Mouse (Mus musculus): ENCODE data around the gene 2310034G01Rik. TPM values are rescaled to one million over a fixed set of nuclear protein-coding genes. Genes with fewer than 3 reads are reported as not detected.

2310034G01Rik gene
- polyA plus RNA-seq, 1 experiment from 2014 or later: 1.0 TPM

DNA sequence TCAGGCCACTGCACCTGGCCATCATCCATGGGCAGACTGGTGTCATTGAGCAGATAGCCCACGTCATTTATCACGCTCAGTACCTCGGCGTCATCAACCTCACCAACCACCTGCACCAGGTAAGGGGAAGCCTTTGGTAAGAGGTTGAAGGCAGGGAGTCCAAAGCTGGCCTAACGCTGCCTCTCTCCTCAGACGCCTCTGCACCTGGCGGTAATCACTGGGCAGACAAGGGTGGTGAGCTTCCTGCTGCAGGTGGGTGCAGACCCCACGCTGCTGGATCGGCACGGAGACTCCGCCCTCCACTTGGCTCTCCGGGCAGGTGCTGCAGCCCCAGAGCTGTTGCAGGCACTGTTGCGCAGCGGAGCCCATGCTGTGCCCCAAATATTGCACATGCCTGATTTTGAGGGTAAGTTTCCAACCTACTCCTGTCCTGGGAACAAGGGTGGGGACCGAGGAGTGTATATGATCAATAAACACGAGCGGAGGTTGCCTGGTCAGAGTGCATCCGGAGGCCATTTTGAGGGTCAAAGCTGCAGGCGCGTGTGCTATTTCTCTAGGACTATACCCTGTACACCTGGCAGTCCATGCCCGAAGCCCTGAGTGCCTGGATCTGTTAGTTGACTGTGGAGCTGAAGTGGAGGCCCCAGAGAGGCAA lies 40.3 kb downstream of the 2310034G01Rik start:
- H3K27ac ChIP-seq (ENCODE audit: low read depth, low read length): no peak overlapping the region
- peaks cover 28% of the 10 kb centered on the region for H3K4me1 ChIP-seq (ENCODE audit: control insufficient read depth, insufficient read depth, low read length)
- peaks cover 55% of the 10 kb centered on the region for H3K27me3 ChIP-seq (ENCODE audit: control insufficient read depth, insufficient read depth, low read length)
- no peak overlapping the region for H3K4me2 ChIP-seq
- WGBS (ENCODE audit: insufficient replicate concordance): 73% methylated on average over 21 of the region's 21 CpGs
- no peak for ATAC-seq (replicated peaks; ENCODE audit: insufficient number of reproducible peaks, low FRiP score, low TSS enrichment)
- H3K9ac ChIP-seq (ENCODE audit: low read depth, low read length): no peak overlapping the region
- H3K4me3 ChIP-seq (ENCODE audit: low read depth, low read length): no peak overlapping the region
- peaks cover 5% of the 10 kb centered on the region; the same call in 1 of the 2 replicates for H3K36me3 ChIP-seq (ENCODE audit: control insufficient read depth, insufficient read depth, low read length)
- no peaks in the 10 kb centered on the region for H3K9me3 ChIP-seq (replicated peaks; ENCODE audit: control insufficient read depth, low read length)

DNA sequence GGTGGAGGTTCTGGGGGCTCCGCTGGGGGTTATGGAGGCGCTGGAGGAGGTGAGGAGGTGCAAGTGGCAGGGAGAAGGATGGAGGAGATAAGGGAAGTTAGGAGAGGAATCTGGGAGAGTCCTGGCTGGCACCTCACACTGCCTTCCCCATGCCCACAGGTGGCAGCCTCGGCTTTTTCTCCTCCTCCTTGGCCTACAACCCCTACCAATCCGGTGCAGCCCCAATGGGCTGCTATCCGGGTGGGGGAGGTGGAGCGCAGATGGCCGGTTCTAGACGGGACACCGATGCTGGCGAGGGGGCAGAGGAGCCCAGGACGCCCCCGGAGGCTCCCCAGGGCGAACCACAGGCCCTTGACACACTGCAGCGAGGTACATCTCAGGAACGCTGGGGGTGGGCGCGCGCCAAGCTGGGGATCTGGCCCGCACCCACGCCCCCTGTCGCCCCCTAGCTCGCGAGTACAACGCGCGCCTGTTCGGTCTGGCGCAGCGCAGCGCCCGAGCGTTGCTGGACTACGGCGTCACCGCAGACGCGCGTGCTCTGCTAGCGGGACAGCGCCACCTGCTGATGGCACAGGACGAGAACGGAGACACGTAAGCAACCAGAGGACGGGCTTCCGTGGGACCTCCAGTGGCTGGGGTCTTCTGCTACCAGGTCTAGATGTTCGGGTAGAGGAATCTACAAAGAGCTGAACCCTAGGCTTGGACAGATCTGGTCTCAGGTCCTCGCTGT lies 41.2 kb downstream of the 2310034G01Rik start:
- Histone ChIP-seq H3K4me2 (peak overlapping the region; percentile 84), H3K9me3 (replicated peaks; ENCODE audit: control insufficient read depth, low read length) (no peaks in the 10 kb centered on the region), H3K27me3 (ENCODE audit: control insufficient read depth, insufficient read depth, low read length) (peaks cover 46% of the 10 kb centered on the region), H3K4me3 (ENCODE audit: low read depth, low read length) (peak overlapping the region; percentile 43), H3K27ac (ENCODE audit: low read depth, low read length) (no peak overlapping the region), H3K4me1 (ENCODE audit: control insufficient read depth, insufficient read depth, low read length) (peaks cover 21% of the 10 kb centered on the region), H3K9ac (ENCODE audit: low read depth, low read length) (peak overlapping the region; percentile 61; the same call in 1 of the 2 replicates), H3K36me3 (ENCODE audit: control insufficient read depth, insufficient read depth, low read length) (peaks cover 5% of the 10 kb centered on the region; the same call in 1 of the 2 replicates)
- 2% methylated on average over 47 of the region's 47 CpGs for WGBS (ENCODE audit: insufficient replicate concordance)
- ATAC-seq (replicated peaks; ENCODE audit: insufficient number of reproducible peaks, low FRiP score, low TSS enrichment): no peak

DNA sequence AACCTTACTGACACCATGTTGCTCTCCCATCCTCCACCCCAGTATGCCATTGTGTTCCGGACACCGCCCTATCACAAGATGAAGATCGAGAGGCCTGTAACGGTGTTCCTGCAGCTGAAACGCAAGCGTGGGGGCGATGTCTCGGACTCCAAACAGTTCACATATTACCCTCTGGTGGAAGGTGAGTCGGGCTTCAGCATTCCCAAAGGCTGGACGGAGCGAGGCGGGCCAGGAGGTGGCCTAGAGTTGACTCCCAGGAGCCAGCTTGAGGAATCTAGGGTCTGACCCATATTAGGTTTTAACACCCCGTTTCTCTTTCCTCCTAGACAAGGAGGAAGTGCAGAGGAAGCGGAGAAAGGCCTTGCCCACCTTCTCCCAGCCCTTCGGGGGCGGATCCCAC lies 41.8 kb downstream of the 2310034G01Rik start:
- Histone ChIP-seq H3K27ac (ENCODE audit: low read depth, low read length) (no peak overlapping the region), H3K4me1 (ENCODE audit: control insufficient read depth, insufficient read depth, low read length) (peaks cover 17% of the 10 kb centered on the region), H3K4me2 (peak overlapping the region; percentile 84), H3K9ac (ENCODE audit: low read depth, low read length) (no peak overlapping the region), H3K36me3 (ENCODE audit: control insufficient read depth, insufficient read depth, low read length) (peaks cover 5% of the 10 kb centered on the region; the same call in 1 of the 2 replicates), H3K4me3 (ENCODE audit: low read depth, low read length) (no peak overlapping the region), H3K27me3 (ENCODE audit: control insufficient read depth, insufficient read depth, low read length) (peaks cover 41% of the 10 kb centered on the region), H3K9me3 (replicated peaks; ENCODE audit: control insufficient read depth, low read length) (no peaks in the 10 kb centered on the region)
- WGBS (ENCODE audit: insufficient replicate concordance): 58% methylated on average over 16 of the region's 16 CpGs
- ATAC-seq (replicated peaks; ENCODE audit: insufficient number of reproducible peaks, low FRiP score, low TSS enrichment): no peak

DNA sequence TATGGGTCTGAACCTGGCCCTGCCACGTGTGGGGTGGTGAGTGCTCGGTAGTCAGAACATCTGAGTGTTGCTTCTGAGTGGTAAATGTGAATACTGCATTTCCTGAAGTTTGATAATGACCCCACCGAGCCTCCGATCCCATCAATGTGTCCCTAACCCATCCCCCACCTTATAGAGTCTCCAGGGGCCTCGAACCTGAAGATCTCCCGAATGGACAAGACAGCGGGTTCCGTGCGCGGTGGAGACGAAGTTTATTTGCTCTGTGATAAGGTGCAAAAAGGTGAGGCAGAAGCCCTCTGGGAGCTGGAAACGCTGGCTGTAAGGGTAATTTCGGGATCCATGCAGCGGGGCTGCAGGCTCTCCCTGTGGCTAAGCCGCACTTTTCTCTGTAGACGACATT lies 42.3 kb downstream of the 2310034G01Rik start:
- H3K4me3 ChIP-seq (ENCODE audit: low read depth, low read length): no peak overlapping the region
- no peak for ATAC-seq (replicated peaks; ENCODE audit: insufficient number of reproducible peaks, low FRiP score, low TSS enrichment)
- no peak overlapping the region for H3K27ac ChIP-seq (ENCODE audit: low read depth, low read length)
- no peaks in the 10 kb centered on the region for H3K9me3 ChIP-seq (replicated peaks; ENCODE audit: control insufficient read depth, low read length)
- H3K9ac ChIP-seq (ENCODE audit: low read depth, low read length): no peak overlapping the region
- peaks cover 3% of the 10 kb centered on the region; the same call in 1 of the 2 replicates for H3K36me3 ChIP-seq (ENCODE audit: control insufficient read depth, insufficient read depth, low read length)
- H3K4me1 ChIP-seq (ENCODE audit: control insufficient read depth, insufficient read depth, low read length): peaks cover 15% of the 10 kb centered on the region
- no peak overlapping the region for H3K4me2 ChIP-seq
- peaks cover 35% of the 10 kb centered on the region for H3K27me3 ChIP-seq (ENCODE audit: control insufficient read depth, insufficient read depth, low read length)
- 69% methylated on average over 16 of the region's 16 CpGs for WGBS (ENCODE audit: insufficient replicate concordance)

DNA sequence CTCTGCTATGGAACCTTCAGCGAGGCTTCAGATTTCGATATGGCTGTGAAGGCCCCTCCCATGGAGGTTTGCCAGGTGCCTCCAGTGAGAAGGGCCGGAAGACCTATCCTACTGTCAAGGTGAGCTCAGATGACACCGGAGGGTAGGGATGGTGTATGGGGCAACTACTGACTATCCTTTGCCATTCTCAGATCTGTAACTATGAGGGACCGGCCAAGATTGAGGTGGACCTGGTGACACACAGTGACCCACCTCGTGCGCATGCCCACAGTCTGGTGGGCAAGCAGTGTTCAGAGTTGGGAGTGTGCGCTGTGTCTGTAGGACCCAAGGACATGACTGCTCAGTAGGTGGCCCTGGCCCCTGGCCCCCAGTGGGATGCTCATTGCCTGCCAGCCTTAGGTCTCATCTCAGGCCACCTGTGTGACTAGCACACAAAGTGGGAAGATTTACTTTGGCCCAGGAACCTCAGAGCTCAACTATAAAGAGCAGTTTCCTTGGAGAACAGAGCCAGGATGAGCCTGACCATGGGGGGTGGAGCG lies 43.3 kb downstream of the 2310034G01Rik start:
- H3K36me3 ChIP-seq (ENCODE audit: control insufficient read depth, insufficient read depth, low read length): 0 out of 2 replicates have a peak, but pooled peaks cover 3% of the 10 kb centered on the region
- no peak for ATAC-seq (replicated peaks; ENCODE audit: insufficient number of reproducible peaks, low FRiP score, low TSS enrichment)
- no peak overlapping the region for H3K9ac ChIP-seq (ENCODE audit: low read depth, low read length)
- H3K4me3 ChIP-seq (ENCODE audit: low read depth, low read length): no peak overlapping the region
- no peaks in the 10 kb centered on the region for H3K9me3 ChIP-seq (replicated peaks; ENCODE audit: control insufficient read depth, low read length)
- 91% methylated on average over 9 of the region's 9 CpGs for WGBS (ENCODE audit: insufficient replicate concordance)
- H3K4me1 ChIP-seq (ENCODE audit: control insufficient read depth, insufficient read depth, low read length): peaks cover 15% of the 10 kb centered on the region
- no peak overlapping the region for H3K4me2 ChIP-seq
- H3K27ac ChIP-seq (ENCODE audit: low read depth, low read length): no peak overlapping the region
- peaks cover 30% of the 10 kb centered on the region for H3K27me3 ChIP-seq (ENCODE audit: control insufficient read depth, insufficient read depth, low read length)

DNA sequence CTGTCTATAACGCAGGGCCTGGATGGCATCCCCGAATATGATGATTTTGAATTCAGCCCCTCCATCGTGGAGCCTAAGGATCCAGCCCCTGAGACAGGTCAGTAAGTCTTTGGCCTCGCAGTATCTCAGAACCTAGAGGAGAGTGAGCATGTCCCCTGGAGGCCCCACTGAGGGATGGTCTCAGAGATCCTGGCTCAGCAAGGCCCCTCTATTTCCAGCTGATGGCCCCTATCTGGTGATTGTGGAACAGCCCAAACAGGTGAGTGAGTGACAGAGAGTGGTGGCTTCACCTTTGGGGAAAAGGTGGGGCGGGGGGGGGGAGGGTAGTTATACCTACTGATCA lies 43.9 kb downstream of the 2310034G01Rik start:
- H3K4me3 ChIP-seq (ENCODE audit: low read depth, low read length): peak overlapping the region; percentile 72
- peak overlapping the region; percentile 100 for H3K4me2 ChIP-seq
- H3K27me3 ChIP-seq (ENCODE audit: control insufficient read depth, insufficient read depth, low read length): peaks cover 30% of the 10 kb centered on the region
- H3K27ac ChIP-seq (ENCODE audit: low read depth, low read length): no peak overlapping the region
- H3K4me1 ChIP-seq (ENCODE audit: control insufficient read depth, insufficient read depth, low read length): peaks cover 15% of the 10 kb centered on the region
- ATAC-seq (replicated peaks; ENCODE audit: insufficient number of reproducible peaks, low FRiP score, low TSS enrichment): no peak
- 0 out of 2 replicates have a peak, but pooled peaks cover 3% of the 10 kb centered on the region for H3K36me3 ChIP-seq (ENCODE audit: control insufficient read depth, insufficient read depth, low read length)
- WGBS (ENCODE audit: insufficient replicate concordance): 53% methylated on average over 5 of the region's 5 CpGs
- peak overlapping the region; percentile 79 for H3K9ac ChIP-seq (ENCODE audit: low read depth, low read length)
- H3K9me3 ChIP-seq (replicated peaks; ENCODE audit: control insufficient read depth, low read length): no peaks in the 10 kb centered on the region

DNA sequence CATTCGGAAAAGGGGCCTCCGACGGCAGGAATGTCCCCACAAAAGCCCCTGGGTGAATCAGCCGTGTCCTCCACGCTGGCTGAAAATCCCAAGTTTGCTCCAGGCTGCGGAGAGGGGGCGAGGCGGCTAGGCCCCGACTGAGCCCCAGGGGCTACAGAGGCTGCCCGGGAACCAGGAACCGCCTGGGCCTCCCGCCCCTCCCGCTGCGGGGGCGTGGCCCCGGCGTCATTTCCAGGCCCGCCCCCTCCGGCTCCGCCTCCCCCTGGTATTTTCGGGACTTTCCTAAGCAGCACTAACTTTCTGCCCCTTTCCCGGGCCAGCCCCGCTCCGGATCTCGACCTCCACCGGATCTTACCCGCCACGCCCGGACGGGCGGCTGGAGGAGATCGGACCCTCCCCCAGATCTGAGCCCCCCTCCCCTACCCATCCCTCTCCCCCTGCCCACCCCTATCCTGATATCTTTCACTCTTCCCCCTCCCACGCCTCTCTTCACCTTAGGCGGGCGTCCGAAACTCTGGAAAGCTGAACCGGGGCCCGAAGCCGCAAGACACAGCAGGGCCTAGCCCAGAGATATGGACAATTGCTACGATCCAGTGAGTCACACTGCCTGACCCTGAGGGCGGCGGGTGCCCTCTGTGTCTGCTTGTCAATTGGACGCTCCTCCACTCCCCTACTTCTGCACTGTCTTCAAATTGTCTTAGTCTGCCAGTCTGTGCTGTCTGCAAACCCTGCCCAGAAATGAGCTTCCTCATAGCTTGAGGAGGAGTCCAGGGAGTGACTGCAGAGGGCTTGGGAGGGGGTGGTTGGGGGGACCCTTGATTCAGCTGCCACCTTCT lies 44.5 kb downstream of the 2310034G01Rik start:
- under 1% methylated on average over 42 of the region's 43 CpGs for WGBS (ENCODE audit: insufficient replicate concordance)
- peak overlapping the region; percentile 79 for H3K9ac ChIP-seq (ENCODE audit: low read depth, low read length)
- H3K36me3 ChIP-seq (ENCODE audit: control insufficient read depth, insufficient read depth, low read length): 0 out of 2 replicates have a peak, but pooled peaks cover 2% of the 10 kb centered on the region
- H3K9me3 ChIP-seq (replicated peaks; ENCODE audit: control insufficient read depth, low read length): no peaks in the 10 kb centered on the region
- H3K27ac ChIP-seq (ENCODE audit: low read depth, low read length): peak overlapping the region; percentile 70
- H3K4me2 ChIP-seq: peak overlapping the region; percentile 100
- H3K27me3 ChIP-seq (ENCODE audit: control insufficient read depth, insufficient read depth, low read length): peaks cover 24% of the 10 kb centered on the region
- ATAC-seq (replicated peaks; ENCODE audit: insufficient number of reproducible peaks, low FRiP score, low TSS enrichment): peak; percentile 76
- H3K4me3 ChIP-seq (ENCODE audit: low read depth, low read length): peak overlapping the region; percentile 72
- H3K4me1 ChIP-seq (ENCODE audit: control insufficient read depth, insufficient read depth, low read length): peaks cover 15% of the 10 kb centered on the region

DNA sequence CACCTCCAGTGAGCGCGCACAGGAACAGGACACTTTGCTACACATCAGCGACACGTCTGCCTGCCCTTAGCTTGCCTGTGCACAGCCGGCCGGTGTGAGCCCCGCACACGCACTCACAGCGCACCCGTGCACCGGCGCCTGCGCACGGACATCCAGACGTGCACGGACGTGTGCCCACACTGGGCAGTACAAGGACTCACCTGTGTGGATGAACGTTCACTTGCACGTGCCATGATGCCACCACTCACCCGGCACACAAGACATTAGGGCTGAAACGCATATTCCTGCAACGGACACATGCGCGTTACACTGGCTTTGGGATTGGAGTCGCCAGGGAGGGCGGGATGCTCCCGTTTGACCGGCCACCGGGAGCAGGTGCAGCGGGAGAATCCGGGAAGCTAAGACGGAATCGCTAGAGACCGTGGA lies 45.2 kb downstream of the 2310034G01Rik start:
- H3K27me3 ChIP-seq (ENCODE audit: control insufficient read depth, insufficient read depth, low read length): peaks cover 21% of the 10 kb centered on the region
- peak overlapping the region; percentile 79 for H3K9ac ChIP-seq (ENCODE audit: low read depth, low read length)
- H3K9me3 ChIP-seq (replicated peaks; ENCODE audit: control insufficient read depth, low read length): no peaks in the 10 kb centered on the region
- peaks cover 15% of the 10 kb centered on the region for H3K4me1 ChIP-seq (ENCODE audit: control insufficient read depth, insufficient read depth, low read length)
- peak overlapping the region; percentile 72 for H3K4me3 ChIP-seq (ENCODE audit: low read depth, low read length)
- peak overlapping the region; percentile 70 for H3K27ac ChIP-seq (ENCODE audit: low read depth, low read length)
- ATAC-seq (replicated peaks; ENCODE audit: insufficient number of reproducible peaks, low FRiP score, low TSS enrichment): peak; percentile 9; the same call in 1 of the 2 replicates
- no peaks in the 10 kb centered on the region for H3K36me3 ChIP-seq (ENCODE audit: control insufficient read depth, insufficient read depth, low read length)
- H3K4me2 ChIP-seq: peak overlapping the region; percentile 100
- WGBS (ENCODE audit: insufficient replicate concordance): under 1% methylated on average over 34 of the region's 34 CpGs

All from heart, embryonic 11.5 days (tissue).